Comparison of ENCODE assay signal across 29 mouse cellular contexts in genomic region chr12:119024063-119024462, GRCm38 (mm10). TPM values are rescaled to one million over a fixed set of nuclear protein-coding genes. Genes with fewer than 3 reads are reported as not detected.
A peak's percentile ranks its signal among the peaks of the same experiment; 100 is the strongest.
DNase-seq lines count a peak whose midpoint lies in the region; ATAC-seq lines count a peak whose summit lies in the region.
"Had no signal": no experiment of that assay in that cellular context is flagged by ENCODE, and none has a peak within 500 bp of the region (broad histone marks: within the 10 kb centered on the region; RNA-seq: fewer than 3 reads in every experiment).

No protein-coding gene starts in this region.

- H3K9me3 ChIP-seq in hindbrain, embryonic 14.5 days (ENCODE audit: control insufficient read depth, low read length): no peaks in the 10 kb centered on the region
- H3K9me3 ChIP-seq in hindbrain, embryonic 12.5 days (replicated peaks): no peaks in the 10 kb centered on the region
- H3K9me3 ChIP-seq in forebrain, embryonic 14.5 days (replicated peaks; ENCODE audit: control insufficient read depth, low read length): no peaks in the 10 kb centered on the region
- H3K9me3 ChIP-seq: embryonic facial prominence, embryonic 13.5 days; forebrain, embryonic 10.5 days; forebrain, embryonic 13.5 days; G1E; hindbrain, embryonic 10.5 days; hindbrain, embryonic 15.5 days had no signal

- H3K4me3 ChIP-seq in hindbrain, embryonic 14.5 days (replicated peaks; ENCODE audit: low read length): no peak overlapping the region
- H3K4me3 ChIP-seq in hindbrain, embryonic 12.5 days: no peak overlapping the region
- H3K4me3 ChIP-seq in forebrain, embryonic 14.5 days (ENCODE audit: low read depth, low read length): no peak overlapping the region
- H3K4me3 ChIP-seq: embryonic facial prominence, embryonic 13.5 days; forebrain, embryonic 10.5 days; forebrain, embryonic 13.5 days; hindbrain, embryonic 10.5 days; hindbrain, embryonic 15.5 days had no signal

- H3K9ac ChIP-seq in hindbrain, embryonic 14.5 days: no peak overlapping the region
- H3K9ac ChIP-seq in hindbrain, embryonic 12.5 days: no peak overlapping the region
- H3K9ac ChIP-seq in forebrain, embryonic 14.5 days (ENCODE audit: low read length): no peak overlapping the region
- H3K9ac ChIP-seq: embryonic facial prominence, embryonic 13.5 days; forebrain, embryonic 13.5 days; forebrain, postnatal 0 days; hindbrain, embryonic 15.5 days had no signal

- no peak overlapping the region for H3K27ac ChIP-seq in hindbrain, embryonic 14.5 days
- no peak overlapping the region for H3K27ac ChIP-seq in hindbrain, embryonic 12.5 days
- no peak overlapping the region for H3K27ac ChIP-seq in forebrain, embryonic 14.5 days (ENCODE audit: low read depth, low read length)
- H3K27ac ChIP-seq: embryonic facial prominence, embryonic 13.5 days; forebrain, embryonic 10.5 days; forebrain, embryonic 13.5 days; hindbrain, embryonic 10.5 days; hindbrain, embryonic 15.5 days had no signal

- no peaks in the 10 kb centered on the region for H3K36me3 ChIP-seq in hindbrain, embryonic 14.5 days (replicated peaks; ENCODE audit: control insufficient read depth, insufficient read depth)
- H3K36me3 ChIP-seq in hindbrain, embryonic 12.5 days: no peaks in the 10 kb centered on the region
- H3K36me3 ChIP-seq in forebrain, embryonic 14.5 days (ENCODE audit: control insufficient read depth, insufficient read depth, low read length): no peaks in the 10 kb centered on the region
- H3K36me3 ChIP-seq: embryonic facial prominence, embryonic 13.5 days; forebrain, embryonic 10.5 days; G1E; hindbrain, embryonic 10.5 days; hindbrain, embryonic 15.5 days had no signal

- 90% methylated on average over 1 of the region's 1 CpGs for WGBS in hindbrain, embryonic 14.5 days
- 64% methylated on average over 1 of the region's 1 CpGs for WGBS in hindbrain, embryonic 12.5 days
- WGBS in forebrain, embryonic 14.5 days: 84% methylated on average over 1 of the region's 1 CpGs

- no peaks in the 10 kb centered on the region for H3K27me3 ChIP-seq in hindbrain, embryonic 14.5 days (ENCODE audit: control insufficient read depth, insufficient read depth, low read length)
- H3K27me3 ChIP-seq in hindbrain, embryonic 12.5 days: no peaks in the 10 kb centered on the region
- H3K27me3 ChIP-seq in forebrain, embryonic 14.5 days (replicated peaks; ENCODE audit: control insufficient read depth, insufficient read depth, low read length): no peaks in the 10 kb centered on the region
- H3K27me3 ChIP-seq: CH12.LX; embryonic facial prominence, embryonic 13.5 days; forebrain, embryonic 13.5 days; hindbrain, embryonic 15.5 days; Patski had no signal

- peak; percentile 85 for ATAC-seq in frontal cortex, adult (ENCODE audit: low TSS enrichment)
- ATAC-seq in hindbrain, embryonic 14.5 days (ENCODE audit: low FRiP score): no peak
- ATAC-seq in hindbrain, embryonic 12.5 days (ENCODE audit: low FRiP score): no peak
- ATAC-seq in forebrain, embryonic 14.5 days: no peak
- ATAC-seq: forebrain, embryonic 13.5 days; forebrain, postnatal 0 days; intestine, postnatal 0 days; Patski had no signal

- H3K4me2 ChIP-seq in hindbrain, embryonic 14.5 days (replicated peaks): no peak overlapping the region
- no peak overlapping the region for H3K4me2 ChIP-seq in hindbrain, embryonic 12.5 days (replicated peaks)
- no peak overlapping the region for H3K4me2 ChIP-seq in forebrain, embryonic 14.5 days (ENCODE audit: low read length)
- H3K4me2 ChIP-seq: embryonic facial prominence, embryonic 13.5 days; forebrain, embryonic 13.5 days; heart, embryonic 11.5 days; hindbrain, embryonic 15.5 days had no signal

- no peak for DNase-seq in frontal cortex, postnatal 25 days (ENCODE audit: low spot score in 2 of 2)
- DNase-seq in hindbrain, embryonic 14.5 days (ENCODE audit: low spot score): peak; percentile 21
- peak; percentile 70 for DNase-seq in brain, adult 2 months (ENCODE audit: low read depth, low spot score)
- peak; percentile 63 for DNase-seq in telencephalon, adult 2 months (ENCODE audit: low read depth, low spot score)
- DNase-seq in forebrain, embryonic 14.5 days (ENCODE audit: low spot score): no peak
- DNase-seq: adrenal gland, postnatal 10 days; adrenal gland, postnatal 36 days; B cell, adult 2 months; cerebellum, adult 11 months; cerebellum, adult 2 months; cerebellum, adult 9-11 months; cerebellum, postnatal 25 days; forebrain, postnatal 0 days; gastrocnemius, postnatal 25 days; heart, postnatal 36 days had no signal

- H3K4me1 ChIP-seq in hindbrain, embryonic 14.5 days (replicated peaks; ENCODE audit: control insufficient read depth, insufficient read depth, low read length): no peaks in the 10 kb centered on the region
- no peaks in the 10 kb centered on the region; the same call in 1 of the 2 replicates for H3K4me1 ChIP-seq in hindbrain, embryonic 12.5 days
- no peaks in the 10 kb centered on the region for H3K4me1 ChIP-seq in forebrain, embryonic 14.5 days (ENCODE audit: control insufficient read depth, insufficient read depth, low read length)
- H3K4me1 ChIP-seq: forebrain, embryonic 13.5 days; hindbrain, embryonic 15.5 days had no signal

RNA-seq across cellular contexts. Expression of gene Abcb5, which starts 57.8 kb away (rescaled TPM):
- polyA plus RNA-seq in hindbrain, embryonic 14.5 days (2014; fragmentation: Nextera tagmentation; extraction: Ambion mirVana): not detected in 2 replicates
- not detected in 2 replicates for polyA plus RNA-seq in hindbrain, embryonic 12.5 days (2016; fragmentation: Nextera tagmentation; extraction: Ambion mirVana)
- not detected in 2 replicates for polyA plus RNA-seq in forebrain, embryonic 14.5 days (2014; fragmentation: Nextera tagmentation; extraction: Ambion mirVana)
- polyA plus RNA-seq: cerebellum, adult 2 months; embryonic facial prominence, embryonic 13.5 days; forebrain, embryonic 10.5 days; forebrain, embryonic 13.5 days; G1E; heart, postnatal 0 days; hindbrain, embryonic 10.5 days; intestine, embryonic 14.5 days; intestine, postnatal 0 days; Patski had no signal

Comparison
In these comparisons a context has a peak if more than half of its experiments do, and no peak if none do; other contexts are left out.
1. DNase-seq: peak in hindbrain, embryonic 14.5 days (single experiment), brain, adult 2 months (single experiment) and telencephalon, adult 2 months (single experiment); none in frontal cortex, postnatal 25 days (0 of 2) and forebrain, embryonic 14.5 days (single experiment).